Mouse (Mus musculus) embryo, embryonic 11 days (tissue): ENCODE data around the gene Rnf185.

ENCODE experiments used
- DNase-seq: peaks from one replicate; pipeline ENCODE4 v3.0.0-alpha.2; 2015

Rnf185 gene

GRCm38 (mm10) chr11:3452167-3452639, at the start of gene Rnf185:
Gene Rnf185 (minus strand): TSS chr11:3452363.
- DNase-seq, result peak; percentile 98

DNA sequence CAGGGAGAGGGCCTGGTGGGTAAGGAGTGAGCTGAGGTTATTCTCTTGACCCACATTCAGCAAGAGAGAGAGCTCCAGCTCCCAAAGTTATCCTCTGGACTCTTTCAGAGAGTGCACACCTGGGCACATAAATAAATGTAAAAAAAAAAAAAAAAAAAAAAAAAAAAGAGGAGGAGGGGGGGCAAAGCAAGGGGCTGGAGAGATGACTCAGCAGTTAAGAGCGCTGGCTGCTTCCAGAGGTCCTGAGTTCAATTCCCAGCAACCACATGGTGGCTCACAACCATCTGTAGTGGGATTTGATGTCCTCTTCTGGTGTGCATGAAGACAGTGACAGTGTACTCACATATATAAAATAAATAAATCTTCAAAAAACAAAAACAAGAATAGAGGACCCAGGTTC, 45.1 kb upstream of the Rnf185 start:
- DNase-seq, result no peak

GRCm38 (mm10) chr11:3496756-3497155, 44.6 kb upstream of the Rnf185 start:
- DNase-seq, result no peak

DNA sequence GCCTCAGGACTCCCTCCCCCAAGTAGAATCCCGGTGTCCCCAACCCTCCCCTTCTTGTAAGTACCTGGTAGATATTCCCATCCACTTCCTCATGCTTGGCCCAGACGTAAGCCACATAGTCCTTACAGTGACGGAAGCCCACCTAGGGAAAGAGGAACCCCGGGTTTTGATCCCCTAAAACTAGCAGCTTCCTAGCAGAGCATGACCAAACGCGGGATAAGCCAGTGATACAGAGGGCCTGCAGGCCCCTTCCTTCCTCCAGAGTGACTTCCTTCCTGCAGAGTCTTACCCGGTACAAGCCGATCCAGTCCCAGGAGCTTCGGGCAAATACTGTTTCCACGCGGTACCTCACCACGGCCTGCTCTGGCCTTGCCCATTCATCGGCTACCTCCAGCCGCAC, 43.3 kb upstream of the Rnf185 start:
- DNase-seq, result no peak

- DNase-seq, result no peak
Measured at GRCm38 (mm10) chr11:3494857-3495256, 42.7 kb upstream of the Rnf185 start.

GRCm38 (mm10) chr11:3492748-3493147, 40.6 kb upstream of the Rnf185 start:
- DNase-seq, result no peak

DNA sequence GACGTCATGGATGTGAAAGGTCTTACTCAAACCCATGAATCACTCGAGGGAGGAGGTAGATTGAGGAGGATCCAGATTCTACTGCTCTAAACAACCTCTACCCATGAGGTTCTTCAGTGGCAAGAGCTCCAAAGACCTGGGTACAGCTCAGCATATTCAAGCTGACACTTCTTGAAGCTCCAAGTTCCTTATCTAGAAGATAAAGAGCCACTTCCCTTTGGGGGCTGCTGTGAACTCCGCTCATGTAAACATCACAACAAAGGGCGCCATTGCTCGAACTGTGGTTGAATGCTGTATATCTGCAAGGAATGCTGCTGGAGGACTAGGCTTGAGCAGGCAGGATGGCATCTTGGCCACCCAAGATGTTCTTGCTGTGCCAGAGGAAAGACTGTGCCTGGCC, 36.9 kb upstream of the Rnf185 start:
- DNase-seq, result no peak

GRCm38 (mm10) chr11:3487952-3488570, 35.9 kb upstream of the Rnf185 start, which contains the start of gene Pla2g3:
Gene Pla2g3 (plus strand): TSS chr11:3488284.
- DNase-seq, result peak; percentile 49

DNA sequence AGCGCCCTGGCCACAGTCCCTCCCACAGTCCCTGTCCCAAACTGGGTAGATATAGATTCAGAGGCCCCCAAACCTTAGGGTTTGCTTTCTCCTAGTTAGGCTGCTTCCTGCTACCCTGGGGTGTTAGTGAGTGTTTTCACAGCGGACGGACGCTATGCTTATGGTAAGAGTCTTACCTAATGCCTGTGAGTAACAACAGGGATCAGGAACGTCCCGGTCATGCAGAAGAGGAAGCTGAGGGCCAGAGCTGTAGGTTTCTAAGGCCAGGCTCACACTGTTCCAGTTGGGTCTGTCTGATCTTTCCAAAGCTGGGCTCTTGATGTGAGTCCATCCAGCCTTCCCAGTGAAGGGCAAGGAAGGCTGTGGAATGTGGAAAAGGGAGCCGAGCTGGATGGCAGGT, 34.2 kb upstream of the Rnf185 start:
- DNase-seq, result no peak

DNA sequence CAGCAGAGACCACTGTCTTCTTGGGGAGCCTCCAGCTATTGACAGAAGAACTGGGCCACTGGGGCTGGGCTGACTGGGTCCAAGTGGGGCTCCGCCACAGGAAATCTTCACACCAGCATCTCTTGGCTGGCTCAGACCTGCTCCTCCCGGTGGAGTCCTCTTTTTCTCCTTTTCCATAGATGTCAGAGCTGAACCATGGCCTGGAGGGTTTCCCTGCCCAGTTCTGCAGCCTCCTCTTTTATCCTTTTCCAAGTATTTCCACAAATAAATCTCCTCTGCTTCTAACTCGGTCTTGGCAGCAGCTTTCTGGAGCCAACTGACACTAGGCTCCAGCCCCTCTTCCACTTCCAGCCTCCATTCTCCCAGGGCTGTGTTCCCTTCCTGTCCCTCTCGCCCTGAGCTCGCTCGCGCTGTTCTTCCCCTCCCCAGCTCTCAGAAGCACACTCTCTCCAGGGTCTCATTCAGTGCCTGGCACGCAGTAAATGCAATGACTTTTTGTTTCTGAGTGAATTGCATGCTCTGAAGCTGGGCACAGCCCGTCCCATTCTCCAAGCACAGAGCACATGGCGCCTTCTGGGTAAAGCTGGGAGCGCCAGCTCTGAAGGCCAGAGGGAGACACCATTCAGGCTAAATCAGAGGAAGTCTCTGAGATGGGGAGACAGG, 31.9 kb upstream of the Rnf185 start:
- DNase-seq, result no peak

DNA sequence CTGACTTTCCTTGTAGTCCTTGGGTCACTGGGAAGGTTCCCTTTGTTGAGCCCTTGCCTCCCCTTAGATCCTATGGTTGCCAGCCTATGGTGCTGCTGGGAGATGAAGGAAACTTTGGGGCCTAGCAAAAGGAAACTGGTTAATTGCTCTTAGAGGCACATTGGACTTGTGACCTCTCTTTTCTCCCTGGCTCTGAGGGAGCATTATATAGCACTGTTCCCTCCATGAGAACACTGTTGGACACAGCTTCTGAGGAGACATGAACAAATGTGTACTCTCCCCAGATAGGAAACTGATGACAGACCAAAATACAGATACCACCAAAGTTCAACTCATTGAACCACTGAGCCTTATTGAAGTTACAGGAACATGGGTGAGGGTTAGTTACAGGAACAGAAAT, 23.3 kb upstream of the Rnf185 start:
- no peak for DNase-seq

DNA sequence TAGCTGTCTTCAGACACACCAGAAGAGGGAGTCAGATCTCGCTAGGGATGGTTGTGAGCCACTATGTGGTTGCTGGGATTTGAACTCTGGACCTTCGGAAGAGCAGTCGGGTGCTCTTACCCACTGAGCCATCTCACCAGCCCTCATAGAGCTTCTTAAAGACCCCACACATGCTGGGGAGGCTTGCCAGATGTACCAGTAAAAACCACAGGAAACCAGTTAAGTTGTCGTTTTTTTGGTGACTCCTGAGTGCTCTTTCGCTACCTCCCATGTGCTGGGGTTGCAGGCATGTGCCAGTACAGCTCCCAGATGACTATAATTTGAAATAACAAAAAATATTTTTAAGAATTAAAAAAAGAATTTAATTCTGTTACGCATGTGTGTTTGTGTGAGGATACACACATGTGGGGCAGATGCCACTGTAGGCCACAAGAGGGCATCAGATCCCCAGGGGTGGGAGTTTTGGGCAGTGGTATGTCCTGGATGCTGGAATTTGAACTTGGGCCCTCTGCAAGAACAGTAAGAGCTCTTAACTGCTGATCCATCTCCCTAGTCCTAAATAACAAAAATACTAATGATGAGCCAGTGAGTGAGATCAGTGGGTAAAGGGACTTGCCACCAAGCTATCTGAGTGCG, 22.4 kb upstream of the Rnf185 start:
- no peak for DNase-seq

GRCm38 (mm10) chr11:3472484-3472883, 20.3 kb upstream of the Rnf185 start:
- DNase-seq, result peak; percentile 91

GRCm38 (mm10) chr11:3471448-3471850, 19.3 kb upstream of the Rnf185 start:
- DNase-seq, result no peak

GRCm38 (mm10) chr11:3462846-3463245, 10.7 kb upstream of the Rnf185 start:
- no peak for DNase-seq

DNA sequence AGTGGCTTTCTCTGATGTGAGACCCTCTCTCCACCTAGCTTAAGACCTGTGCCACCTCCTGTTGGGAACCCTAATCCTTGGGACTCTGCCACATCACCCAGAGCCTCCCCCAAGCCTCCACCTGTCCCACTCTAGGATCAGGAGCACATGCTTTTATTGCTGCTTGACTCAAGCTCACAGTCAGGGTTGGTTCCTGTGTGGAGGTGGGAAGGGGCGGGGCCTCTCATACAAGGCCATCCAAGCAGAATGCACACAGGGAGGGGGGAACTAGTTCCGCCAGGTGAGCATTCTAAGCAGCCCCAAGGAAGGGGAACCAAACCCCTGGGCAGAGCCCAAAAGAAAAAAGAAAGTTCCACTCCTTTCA, 6.9 kb upstream of the Rnf185 start:
- no peak for DNase-seq

DNA sequence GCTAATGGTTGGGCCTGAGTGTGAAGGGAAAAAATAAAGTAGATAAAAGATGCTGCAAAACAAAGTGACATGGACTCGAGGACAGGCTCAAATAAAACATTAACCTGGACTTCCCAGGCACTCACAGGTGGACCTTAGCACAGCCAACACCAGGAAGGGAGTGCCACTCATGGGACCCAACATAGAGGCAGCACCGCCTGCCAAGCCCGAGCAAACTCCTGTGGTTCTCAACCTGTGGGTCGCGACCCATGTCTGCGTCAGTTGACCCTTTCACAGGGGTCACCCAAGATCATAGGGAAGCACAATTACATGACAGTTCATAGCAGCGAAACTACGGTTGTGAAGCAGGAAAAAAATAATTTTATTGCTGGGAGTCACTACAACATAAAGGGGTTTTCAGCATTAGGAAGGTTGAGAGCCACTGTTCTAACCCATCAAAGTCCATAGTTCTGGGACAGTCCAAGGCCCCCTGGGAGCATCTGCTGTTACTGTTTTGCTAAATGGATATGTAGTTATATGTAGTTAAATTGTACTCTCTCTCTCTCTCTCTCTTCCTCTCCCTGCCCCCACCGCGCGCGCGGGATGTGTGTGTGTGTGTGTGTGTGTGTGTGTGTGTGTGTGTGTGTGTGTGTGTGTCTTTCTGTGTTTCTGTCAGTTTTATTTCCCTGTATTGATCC, 6.4 kb upstream of the Rnf185 start:
- DNase-seq, result no peak

GRCm38 (mm10) chr11:3456354-3456753, 4.2 kb upstream of the Rnf185 start:
- DNase-seq, result peak; percentile 58

DNA sequence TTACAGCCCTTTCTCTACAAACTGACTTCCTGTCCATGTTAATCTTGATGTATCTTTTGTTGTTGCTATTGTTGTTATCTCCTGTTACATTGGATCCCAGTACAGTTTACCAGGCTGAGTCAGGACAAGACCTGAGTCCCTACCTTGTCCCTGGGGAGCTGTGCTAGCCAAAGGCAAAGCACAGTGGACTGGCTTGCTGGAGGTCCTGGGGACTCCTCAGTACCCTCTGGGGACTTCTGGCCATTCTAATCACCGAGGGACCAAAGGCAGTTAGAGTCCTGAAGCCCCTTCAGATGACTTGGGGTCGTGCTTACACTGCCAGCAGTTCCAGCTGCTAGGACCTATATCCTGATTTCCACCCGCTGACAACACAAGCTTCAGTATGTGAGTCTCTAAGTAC, 2.3 kb upstream of the Rnf185 start:
- DNase-seq, result no peak

DNA sequence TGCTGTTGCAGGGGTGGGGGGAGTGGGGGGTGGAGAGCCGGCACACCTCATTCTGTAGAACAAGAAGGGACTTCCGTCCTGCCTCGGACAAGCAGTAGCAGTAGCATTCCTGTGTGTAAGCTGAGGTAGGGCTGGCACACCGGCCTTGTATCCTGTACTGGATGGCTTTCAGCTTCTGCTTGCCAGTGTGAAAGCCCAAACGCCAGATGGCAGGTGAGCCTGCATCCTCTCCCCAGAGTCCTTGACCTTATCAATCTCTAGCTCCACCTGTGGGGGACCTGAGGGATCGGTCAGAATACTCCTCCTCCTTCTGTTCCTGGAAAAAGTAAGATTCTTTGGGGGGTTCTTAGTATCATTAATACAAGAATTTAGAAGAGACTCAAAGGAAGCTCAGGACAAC, 1.3 kb upstream of the Rnf185 start:
- DNase-seq, result no peak

DNA sequence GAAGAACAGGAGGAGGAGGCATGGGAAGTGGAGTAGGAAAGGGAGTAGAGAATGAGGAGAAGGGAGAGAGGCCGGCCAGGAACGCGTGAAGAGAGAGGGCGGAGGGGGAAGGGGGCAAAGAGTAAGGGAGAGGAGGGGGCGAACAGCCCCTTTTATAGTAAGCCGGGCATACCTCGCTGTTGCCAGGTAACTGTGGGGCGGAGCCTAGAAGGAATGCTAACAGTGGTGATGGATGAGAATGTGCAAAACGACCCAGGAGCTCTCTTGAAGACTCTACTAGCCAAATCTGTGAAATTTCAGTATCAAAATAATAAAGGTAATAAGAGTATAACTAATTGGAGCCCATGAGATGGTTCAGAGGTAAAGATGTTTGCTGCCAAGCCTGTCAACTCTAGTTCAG, 606 bp upstream of the Rnf185 start:
- DNase-seq, result peak; percentile 67

DNA sequence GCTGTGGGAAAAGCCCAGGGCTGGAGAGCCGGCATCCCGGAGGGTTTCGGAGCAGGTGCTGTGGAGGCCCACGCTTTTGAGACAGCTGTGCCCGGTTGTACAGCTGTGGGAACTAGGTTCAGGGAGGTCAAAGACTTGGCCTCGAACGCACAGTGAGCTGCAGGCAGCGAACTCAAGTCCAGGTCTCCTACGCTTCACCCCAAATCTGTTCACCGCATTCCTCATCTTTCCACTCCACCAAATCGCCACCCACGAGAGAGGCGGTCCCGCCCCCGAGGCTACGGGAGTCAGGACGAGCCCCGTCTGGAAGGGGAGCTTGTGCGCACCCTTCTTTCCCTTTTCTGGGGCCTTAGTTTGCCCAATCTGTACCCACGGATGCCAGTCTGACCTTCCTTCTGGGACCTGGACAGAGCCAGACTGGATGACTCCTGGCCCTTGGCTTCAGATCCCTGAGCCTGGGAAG, 431 bp downstream of the Rnf185 start:
- DNase-seq, result peak; percentile 41

DNA sequence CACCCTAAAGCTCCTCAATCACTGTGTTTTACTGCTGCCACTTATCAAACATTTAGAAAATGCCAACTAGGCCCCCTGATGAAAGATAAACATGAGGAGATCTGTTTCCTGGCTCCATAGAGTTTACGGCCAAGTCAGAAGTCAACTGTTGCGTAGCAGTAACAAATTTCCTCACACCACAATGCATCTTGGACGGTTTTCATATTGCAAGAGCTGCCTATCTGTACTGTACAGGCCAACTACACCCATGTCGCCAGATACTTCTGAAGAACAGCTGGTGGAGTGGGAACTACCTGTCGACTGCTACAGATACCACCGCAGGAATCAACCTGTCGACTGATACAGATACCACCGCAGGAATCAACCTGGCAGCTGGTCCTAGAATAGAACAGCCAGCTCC, 7.3 kb downstream of the Rnf185 start:
- no peak for DNase-seq

DNA sequence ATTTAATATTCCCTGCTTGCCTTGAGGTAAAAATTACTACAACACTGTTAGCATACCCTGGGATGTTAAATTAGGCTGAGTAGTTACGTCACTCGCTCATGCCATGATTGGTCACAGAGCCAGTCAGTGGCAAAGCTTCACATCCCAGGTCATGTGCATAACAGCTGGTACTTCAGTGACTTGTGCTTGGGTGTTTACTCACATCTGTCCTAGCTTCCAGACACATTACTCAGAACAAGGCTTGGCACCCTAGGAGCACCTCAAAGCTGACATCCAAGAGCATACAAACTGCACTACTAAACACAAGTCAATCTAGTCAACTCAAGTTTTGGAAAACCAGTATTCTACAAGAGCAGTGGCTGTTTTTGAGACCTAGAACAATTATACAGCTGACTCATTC, 9.1 kb downstream of the Rnf185 start:
- no peak for DNase-seq
